Mouse (Mus musculus): ENCODE data around the gene Ptprn2. TPM values are rescaled to one million over a fixed set of nuclear protein-coding genes. Genes with fewer than 3 reads are reported as not detected.
A peak's percentile ranks its signal among the peaks of the same experiment; 100 is the strongest.

Ptprn2 gene
- polyA plus RNA-seq, 1 experiment from 2014 or later, result 0.79 TPM

GRCm38 (mm10) chr12:117299084-117299483, 813.6 kb downstream of the Ptprn2 start:
- no peak for ATAC-seq (replicated peaks; ENCODE audit: insufficient number of reproducible peaks, low FRiP score, low TSS enrichment, low read depth)
- no peak for DNase-seq (ENCODE audit: low spot score)
- H3K9ac ChIP-seq (replicated peaks; ENCODE audit: low read length), result no peak overlapping the region

GRCm38 (mm10) chr12:117304751-117305624, 819.5 kb downstream of the Ptprn2 start:
- no peak overlapping the region for H3K9ac ChIP-seq (replicated peaks; ENCODE audit: low read length)
- no peak for DNase-seq (ENCODE audit: low spot score)
- no peak overlapping the region for H3K27ac ChIP-seq (replicated peaks; ENCODE audit: low read depth, low read length)
- no peaks in the 10 kb centered on the region for H3K4me1 ChIP-seq (ENCODE audit: control insufficient read depth, insufficient read depth, low read length)
- no peaks in the 10 kb centered on the region for H3K9me3 ChIP-seq (replicated peaks; ENCODE audit: control insufficient read depth, low read length)
- ATAC-seq (replicated peaks; ENCODE audit: insufficient number of reproducible peaks, low FRiP score, low TSS enrichment, low read depth), result no peak
- H3K36me3 ChIP-seq (replicated peaks; ENCODE audit: control insufficient read depth, insufficient read depth, low read depth, low read length), result no peaks in the 10 kb centered on the region
- no peak overlapping the region for H3K4me2 ChIP-seq (ENCODE audit: low read depth, low read length)
- WGBS, result 72% methylated on average over 17 of the region's 17 CpGs
- no peak overlapping the region for H3K4me3 ChIP-seq (ENCODE audit: low read depth, low read length)
- no peaks in the 10 kb centered on the region for H3K27me3 ChIP-seq (ENCODE audit: control insufficient read depth, insufficient read depth, low read length)

More at GRCm38 (mm10) chr12:117299084-117299483, 813.6 kb downstream of the Ptprn2 start:
- Histone ChIP-seq H3K4me2 (ENCODE audit: low read depth, low read length) (no peak overlapping the region), H3K27ac (replicated peaks; ENCODE audit: low read depth, low read length) (no peak overlapping the region), H3K27me3 (ENCODE audit: control insufficient read depth, insufficient read depth, low read length) (no peaks in the 10 kb centered on the region), H3K4me3 (ENCODE audit: low read depth, low read length) (no peak overlapping the region), H3K9me3 (replicated peaks; ENCODE audit: control insufficient read depth, low read length) (no peaks in the 10 kb centered on the region), H3K36me3 (replicated peaks; ENCODE audit: control insufficient read depth, insufficient read depth, low read depth, low read length) (no peaks in the 10 kb centered on the region), H3K4me1 (ENCODE audit: control insufficient read depth, insufficient read depth, low read length) (no peaks in the 10 kb centered on the region)
- WGBS, result 88% methylated on average over 3 of the region's 3 CpGs

- H3K4me2 ChIP-seq (ENCODE audit: low read depth, low read length), result no peak overlapping the region
- no peak overlapping the region for H3K9ac ChIP-seq (replicated peaks; ENCODE audit: low read length)
- H3K4me3 ChIP-seq (ENCODE audit: low read depth, low read length), result no peak overlapping the region
- H3K27me3 ChIP-seq (ENCODE audit: control insufficient read depth, insufficient read depth, low read length), result no peaks in the 10 kb centered on the region
- H3K27ac ChIP-seq (replicated peaks; ENCODE audit: low read depth, low read length), result no peak overlapping the region
- peak; percentile 31; the same call in 1 of the 2 replicates for ATAC-seq (replicated peaks; ENCODE audit: insufficient number of reproducible peaks, low FRiP score, low TSS enrichment, low read depth)
- H3K9me3 ChIP-seq (replicated peaks; ENCODE audit: control insufficient read depth, low read length), result no peaks in the 10 kb centered on the region
- H3K36me3 ChIP-seq (replicated peaks; ENCODE audit: control insufficient read depth, insufficient read depth, low read depth, low read length), result no peaks in the 10 kb centered on the region
- no peaks in the 10 kb centered on the region for H3K4me1 ChIP-seq (ENCODE audit: control insufficient read depth, insufficient read depth, low read length)
- 70% methylated on average over 5 of the region's 5 CpGs for WGBS
- DNase-seq (ENCODE audit: low spot score), result no peak
These were observed 820.1 kb downstream of the Ptprn2 start for GRCm38 (mm10) chr12:117305625-117306105.

- Histone ChIP-seq H3K36me3 (replicated peaks; ENCODE audit: control insufficient read depth, insufficient read depth, low read depth, low read length) (no peaks in the 10 kb centered on the region), H3K9me3 (replicated peaks; ENCODE audit: control insufficient read depth, low read length) (no peaks in the 10 kb centered on the region), H3K4me1 (ENCODE audit: control insufficient read depth, insufficient read depth, low read length) (no peaks in the 10 kb centered on the region), H3K27me3 (ENCODE audit: control insufficient read depth, insufficient read depth, low read length) (no peaks in the 10 kb centered on the region), H3K4me3 (ENCODE audit: low read depth, low read length) (no peak overlapping the region), H3K9ac (replicated peaks; ENCODE audit: low read length) (no peak overlapping the region), H3K27ac (replicated peaks; ENCODE audit: low read depth, low read length) (no peak overlapping the region), H3K4me2 (ENCODE audit: low read depth, low read length) (no peak overlapping the region)
- 88% methylated on average over 6 of the region's 6 CpGs for WGBS
- ATAC-seq (replicated peaks; ENCODE audit: insufficient number of reproducible peaks, low FRiP score, low TSS enrichment, low read depth) (no peak), DNase-seq (ENCODE audit: low spot score) (no peak)
These were observed 826.6 kb downstream of the Ptprn2 start for GRCm38 (mm10) chr12:117312079-117312478.

GRCm38 (mm10) chr12:117314987-117315386, 829.5 kb downstream of the Ptprn2 start:
- no peak for DNase-seq (ENCODE audit: low spot score)
- no peaks in the 10 kb centered on the region for H3K36me3 ChIP-seq (replicated peaks; ENCODE audit: control insufficient read depth, insufficient read depth, low read depth, low read length)
- H3K27me3 ChIP-seq (ENCODE audit: control insufficient read depth, insufficient read depth, low read length), result no peaks in the 10 kb centered on the region
- peak; percentile 21 for ATAC-seq (replicated peaks; ENCODE audit: insufficient number of reproducible peaks, low FRiP score, low TSS enrichment, low read depth)
- no peak overlapping the region for H3K4me2 ChIP-seq (ENCODE audit: low read depth, low read length)
- no peaks in the 10 kb centered on the region for H3K9me3 ChIP-seq (replicated peaks; ENCODE audit: control insufficient read depth, low read length)
- no peak overlapping the region for H3K4me3 ChIP-seq (ENCODE audit: low read depth, low read length)
- H3K4me1 ChIP-seq (ENCODE audit: control insufficient read depth, insufficient read depth, low read length), result no peaks in the 10 kb centered on the region
- no peak overlapping the region for H3K27ac ChIP-seq (replicated peaks; ENCODE audit: low read depth, low read length)
- H3K9ac ChIP-seq (replicated peaks; ENCODE audit: low read length), result no peak overlapping the region
- WGBS, result 54% methylated on average over 2 of the region's 2 CpGs

GRCm38 (mm10) chr12:117315661-117316060, 830.1 kb downstream of the Ptprn2 start:
- no peak overlapping the region for H3K27ac ChIP-seq (replicated peaks; ENCODE audit: low read depth, low read length)
- H3K27me3 ChIP-seq (ENCODE audit: control insufficient read depth, insufficient read depth, low read length), result no peaks in the 10 kb centered on the region
- no peak overlapping the region for H3K4me3 ChIP-seq (ENCODE audit: low read depth, low read length)
- no peak overlapping the region for H3K4me2 ChIP-seq (ENCODE audit: low read depth, low read length)
- no peaks in the 10 kb centered on the region for H3K4me1 ChIP-seq (ENCODE audit: control insufficient read depth, insufficient read depth, low read length)
- no peaks in the 10 kb centered on the region for H3K36me3 ChIP-seq (replicated peaks; ENCODE audit: control insufficient read depth, insufficient read depth, low read depth, low read length)
- no peaks in the 10 kb centered on the region for H3K9me3 ChIP-seq (replicated peaks; ENCODE audit: control insufficient read depth, low read length)
- H3K9ac ChIP-seq (replicated peaks; ENCODE audit: low read length), result no peak overlapping the region
- ATAC-seq (replicated peaks; ENCODE audit: insufficient number of reproducible peaks, low FRiP score, low TSS enrichment, low read depth) (no peak), DNase-seq (ENCODE audit: low spot score) (no peak)
- WGBS, result 76% methylated on average over 3 of the region's 3 CpGs

GRCm38 (mm10) chr12:117318229-117318628, 832.7 kb downstream of the Ptprn2 start:
- H3K9me3 ChIP-seq (replicated peaks; ENCODE audit: control insufficient read depth, low read length), result no peaks in the 10 kb centered on the region
- 86% methylated on average over 3 of the region's 3 CpGs for WGBS
- no peak overlapping the region for H3K27ac ChIP-seq (replicated peaks; ENCODE audit: low read depth, low read length)
- H3K9ac ChIP-seq (replicated peaks; ENCODE audit: low read length), result no peak overlapping the region
- H3K36me3 ChIP-seq (replicated peaks; ENCODE audit: control insufficient read depth, insufficient read depth, low read depth, low read length), result no peaks in the 10 kb centered on the region
- no peaks in the 10 kb centered on the region for H3K27me3 ChIP-seq (ENCODE audit: control insufficient read depth, insufficient read depth, low read length)
- DNase-seq (ENCODE audit: low spot score) (no peak), ATAC-seq (replicated peaks; ENCODE audit: insufficient number of reproducible peaks, low FRiP score, low TSS enrichment, low read depth) (no peak)
- no peak overlapping the region for H3K4me3 ChIP-seq (ENCODE audit: low read depth, low read length)
- no peaks in the 10 kb centered on the region for H3K4me1 ChIP-seq (ENCODE audit: control insufficient read depth, insufficient read depth, low read length)
- H3K4me2 ChIP-seq (ENCODE audit: low read depth, low read length), result no peak overlapping the region

GRCm38 (mm10) chr12:117323017-117323416, 837.5 kb downstream of the Ptprn2 start:
- no peak overlapping the region for H3K4me2 ChIP-seq (ENCODE audit: low read depth, low read length)
- H3K27ac ChIP-seq (replicated peaks; ENCODE audit: low read depth, low read length), result no peak overlapping the region
- H3K27me3 ChIP-seq (ENCODE audit: control insufficient read depth, insufficient read depth, low read length), result no peaks in the 10 kb centered on the region
- no peaks in the 10 kb centered on the region for H3K36me3 ChIP-seq (replicated peaks; ENCODE audit: control insufficient read depth, insufficient read depth, low read depth, low read length)
- no peaks in the 10 kb centered on the region for H3K4me1 ChIP-seq (ENCODE audit: control insufficient read depth, insufficient read depth, low read length)
- no peaks in the 10 kb centered on the region for H3K9me3 ChIP-seq (replicated peaks; ENCODE audit: control insufficient read depth, low read length)
- ATAC-seq (replicated peaks; ENCODE audit: insufficient number of reproducible peaks, low FRiP score, low TSS enrichment, low read depth) (0 out of 2 replicates have a peak, but pooled peaks have one; percentile 58), DNase-seq (ENCODE audit: low spot score) (peak; percentile 47)
- no peak overlapping the region for H3K4me3 ChIP-seq (ENCODE audit: low read depth, low read length)
- 87% methylated on average over 2 of the region's 3 CpGs for WGBS
- no peak overlapping the region for H3K9ac ChIP-seq (replicated peaks; ENCODE audit: low read length)
